Mouse (Mus musculus) 3134 (cell line): ENCODE measurements around the gene Vsx1.
A peak's percentile ranks its signal among the peaks of the same experiment; 100 is the strongest.

Experiments
- DNase-seq: peaks from one replicate; pipeline ENCODE4 v3.0.0-alpha.2; 2011; ENCODE audit warnings: low spot score; ENCODE audit not compliant: insufficient read length; ENCODE audit errors: extremely low read depth

The Vsx1 gene

DNA sequence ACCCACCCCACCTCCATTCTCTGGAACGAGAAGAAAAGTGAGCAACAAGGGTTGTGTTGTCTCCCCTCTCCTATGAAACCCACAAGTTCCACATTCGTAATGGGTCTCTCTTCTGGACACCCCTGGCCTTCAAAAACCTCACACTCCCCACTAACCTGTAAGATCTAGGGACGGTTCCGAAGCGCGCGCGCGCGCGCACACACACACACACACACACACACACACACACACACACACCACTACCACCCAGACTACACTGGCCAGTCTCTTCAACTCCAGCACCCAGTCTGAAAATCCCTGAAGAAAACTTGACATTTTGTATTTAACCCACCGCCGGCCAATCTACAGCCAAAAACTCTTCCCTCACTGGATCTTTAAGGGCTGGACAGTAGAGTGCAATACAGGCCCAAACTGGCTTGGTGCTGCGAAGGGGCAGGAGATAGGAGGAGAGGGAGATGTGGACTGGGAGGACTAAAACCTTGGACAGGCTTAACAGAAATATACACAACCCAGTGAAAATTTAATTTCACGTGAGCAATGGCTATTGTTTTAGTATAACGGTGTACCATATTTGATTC, at the start of gene Vsx1:
Gene Vsx1, minus strand, starts transcription at position 138 of the 578 bp plus-strand sequence.
- no peak for DNase-seq

DNA sequence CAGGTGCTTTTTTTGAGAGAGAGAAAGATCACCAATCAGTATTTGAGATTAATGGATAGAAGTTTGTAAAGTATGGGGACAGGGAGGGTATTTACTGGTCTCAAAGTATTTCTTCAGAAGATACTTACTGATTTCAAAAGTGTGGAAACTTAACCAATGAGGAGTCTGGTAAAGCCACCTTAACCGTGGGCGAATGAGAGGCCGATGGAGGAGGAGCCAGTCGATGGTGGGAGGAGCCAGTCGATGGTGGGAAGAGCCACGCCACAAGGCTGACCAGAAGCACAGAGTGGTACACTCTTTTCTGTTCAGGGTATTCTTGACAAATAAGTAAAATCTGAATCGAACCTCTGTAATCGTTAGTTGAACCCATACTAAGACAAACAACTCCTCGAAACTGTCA, 48.7 kb upstream of the Vsx1 start:
- DNase-seq, result peak; percentile 37

DNA sequence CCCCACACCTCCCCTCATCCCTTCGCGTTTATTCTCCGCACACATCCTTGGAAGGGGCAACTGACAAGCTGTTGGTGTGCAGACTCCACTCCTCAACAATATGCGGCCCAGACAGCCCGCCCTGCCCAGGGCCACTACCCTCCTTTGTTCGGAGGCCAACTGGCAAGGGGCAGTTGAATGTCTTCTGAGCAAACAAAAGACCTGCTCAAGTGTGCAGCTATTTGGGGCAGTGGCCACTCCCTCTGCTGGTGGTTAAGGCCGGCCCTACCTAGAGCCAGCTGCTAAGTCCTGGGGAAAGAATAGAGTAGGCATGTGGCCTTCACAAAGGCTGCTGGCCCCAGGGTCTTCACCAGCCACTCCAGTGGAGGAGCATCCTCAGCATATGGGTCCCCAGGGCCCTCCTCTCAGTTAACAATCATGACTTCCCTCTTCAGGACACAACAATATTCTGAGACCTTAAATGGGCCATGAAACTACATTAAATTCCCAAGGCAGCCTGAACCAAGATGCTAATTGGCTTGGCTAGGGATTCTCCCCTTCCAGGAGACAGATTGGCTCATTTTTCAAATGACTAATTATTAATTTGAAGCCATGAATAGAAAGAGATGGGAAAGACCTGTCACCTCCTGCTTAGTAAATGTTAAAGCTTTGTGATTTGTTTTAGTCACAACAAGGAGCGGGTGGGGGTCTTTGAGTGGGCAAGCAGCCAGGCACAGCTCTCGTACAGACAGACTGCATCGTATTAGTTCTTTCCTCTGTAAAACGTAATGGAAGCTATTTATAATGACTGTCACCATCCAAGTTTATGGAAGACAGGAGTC, 46.8 kb upstream of the Vsx1 start:
- DNase-seq, result no peak

DNA sequence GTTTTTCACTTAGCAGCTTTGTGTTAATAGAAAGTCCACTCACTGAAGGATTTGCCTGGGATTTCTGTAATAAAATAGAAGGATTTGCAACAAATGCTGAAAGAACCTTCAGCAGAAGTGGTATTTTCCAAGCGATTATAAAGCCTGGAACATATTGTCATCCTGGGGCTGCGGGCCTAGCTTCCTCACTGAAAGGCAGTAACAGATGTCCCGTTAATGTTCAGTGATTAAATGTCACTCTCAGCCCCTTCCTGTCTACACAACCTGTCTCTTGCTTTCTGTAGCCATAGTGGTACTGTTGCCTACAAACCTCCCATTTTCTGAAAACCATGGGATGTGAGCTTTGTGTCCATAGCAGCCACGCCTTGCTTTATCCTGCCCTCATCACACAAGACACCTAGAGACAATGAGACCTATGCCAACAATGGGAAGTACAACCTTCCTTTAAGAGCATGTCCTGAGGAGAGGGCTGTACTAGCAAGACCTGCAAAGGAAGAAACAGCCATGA, 23.1 kb upstream of the Vsx1 start:
- DNase-seq, result no peak

DNA sequence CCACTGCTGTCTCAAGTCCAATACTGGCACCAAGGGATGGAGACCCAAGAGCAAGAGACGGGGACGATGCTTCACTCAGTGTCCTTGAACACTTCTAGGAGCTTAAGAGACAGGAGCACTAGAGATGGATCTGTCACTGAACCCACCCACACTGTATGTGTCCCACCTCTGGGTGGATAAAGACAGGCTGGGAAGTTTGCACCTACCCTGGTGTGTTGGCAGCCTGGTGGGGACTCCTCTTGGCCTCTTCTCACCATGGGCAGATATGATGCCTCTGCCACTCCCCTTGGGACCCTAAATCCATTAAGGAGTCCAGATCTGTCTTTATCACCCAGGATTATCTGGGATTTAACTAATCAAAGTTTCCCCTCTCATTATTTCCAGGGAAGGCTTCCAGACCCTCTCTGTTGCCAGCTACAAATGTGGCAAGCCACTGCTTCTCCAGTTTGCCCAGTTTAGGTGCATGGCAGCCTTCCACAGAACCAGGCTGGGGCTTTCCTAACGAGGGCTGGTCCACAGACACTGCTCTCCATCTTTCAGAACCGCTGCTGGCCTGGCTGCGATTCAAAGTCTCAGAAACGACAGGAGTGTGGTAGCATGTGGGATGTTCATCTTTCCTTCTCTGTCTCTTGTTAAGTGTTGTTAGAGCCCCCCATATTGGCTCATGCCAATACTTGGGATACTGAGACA, 2.5 kb upstream of the Vsx1 start:
- DNase-seq, result no peak

DNA sequence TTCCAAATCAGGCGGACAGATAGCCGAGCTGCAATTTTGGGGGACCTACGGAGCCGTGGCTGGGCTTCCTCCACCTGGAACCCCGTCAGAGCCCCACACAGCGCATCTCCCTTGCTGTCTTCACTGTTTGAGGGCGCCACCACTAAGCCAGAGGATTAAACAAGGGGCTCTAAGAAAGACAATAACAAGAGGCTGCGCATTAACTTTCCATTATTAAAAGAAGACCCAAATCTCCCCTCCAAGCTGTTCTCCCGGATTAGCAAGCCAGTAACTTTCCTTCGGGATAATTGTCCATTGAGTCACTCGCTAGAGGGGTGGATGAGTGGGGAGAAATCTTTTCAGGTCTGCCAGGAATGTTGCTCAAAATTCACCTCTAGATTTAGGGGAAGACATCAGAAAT, 1.1 kb upstream of the Vsx1 start:
- DNase-seq, result no peak

DNA sequence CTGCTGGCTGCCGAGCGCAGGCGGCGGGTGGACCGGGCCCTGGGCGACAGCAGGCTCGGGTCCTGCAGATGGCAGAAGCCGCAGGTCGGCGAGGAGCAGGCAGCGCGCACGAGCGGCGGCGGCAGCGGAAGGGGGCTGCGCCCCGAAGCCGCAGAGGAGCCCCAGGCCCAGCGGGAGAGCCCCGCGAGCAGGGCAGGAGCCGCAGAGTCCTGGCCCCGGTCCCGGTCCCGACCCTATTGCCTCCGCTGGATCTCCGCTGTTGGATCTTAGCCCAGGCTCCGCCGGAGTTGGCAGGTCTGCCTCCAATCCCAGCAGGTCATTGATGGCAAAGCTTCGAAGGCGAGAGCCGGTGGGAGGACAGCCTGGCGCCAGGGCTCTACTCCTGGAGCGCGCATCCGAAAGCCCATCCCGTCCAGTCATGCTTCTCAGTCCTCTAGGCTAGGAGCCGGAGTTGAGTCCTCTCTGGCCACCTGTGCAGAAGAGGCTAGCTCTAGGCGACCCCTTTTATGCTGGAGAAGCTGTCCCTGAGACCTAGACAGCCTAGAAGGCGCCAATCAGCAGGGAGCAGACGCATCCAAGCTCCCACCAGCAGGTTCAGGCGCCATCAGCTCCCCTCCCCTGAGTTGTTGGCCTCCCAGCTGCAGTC, 496 bp downstream of the Vsx1 start:
- DNase-seq, result no peak

DNA sequence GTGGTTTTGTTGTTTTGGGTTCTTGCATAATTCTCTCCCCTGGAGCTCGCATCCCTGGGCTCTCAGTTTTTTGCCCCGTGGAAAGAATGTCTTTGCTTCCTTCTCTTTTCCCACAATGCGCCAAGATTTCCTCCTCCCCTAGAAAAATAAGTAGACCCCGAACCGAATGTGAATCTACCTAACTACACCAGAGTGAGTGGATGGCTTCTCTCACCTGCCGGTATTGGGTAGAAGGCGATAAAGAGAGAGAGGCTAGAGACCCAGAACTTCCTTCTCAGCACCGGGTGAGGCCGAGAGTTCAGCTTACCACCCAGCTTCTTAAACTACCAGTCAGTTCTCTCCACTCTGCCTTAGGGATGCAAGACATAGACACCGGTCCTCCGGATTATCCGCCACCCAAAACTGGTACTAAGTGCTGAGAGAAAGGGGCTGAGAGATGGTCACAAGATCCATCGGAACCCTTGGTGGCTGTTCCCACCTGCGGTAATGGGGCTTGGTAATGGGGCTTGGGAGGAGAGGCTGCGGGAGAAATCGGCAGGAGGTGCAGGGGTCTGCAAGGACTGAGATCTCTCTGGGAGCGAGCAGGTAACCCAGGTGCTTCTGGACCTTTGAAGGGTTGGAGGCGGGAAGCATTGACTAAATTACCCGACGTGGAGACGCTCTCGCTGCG, 1.2 kb downstream of the Vsx1 start:
- no peak for DNase-seq

DNA sequence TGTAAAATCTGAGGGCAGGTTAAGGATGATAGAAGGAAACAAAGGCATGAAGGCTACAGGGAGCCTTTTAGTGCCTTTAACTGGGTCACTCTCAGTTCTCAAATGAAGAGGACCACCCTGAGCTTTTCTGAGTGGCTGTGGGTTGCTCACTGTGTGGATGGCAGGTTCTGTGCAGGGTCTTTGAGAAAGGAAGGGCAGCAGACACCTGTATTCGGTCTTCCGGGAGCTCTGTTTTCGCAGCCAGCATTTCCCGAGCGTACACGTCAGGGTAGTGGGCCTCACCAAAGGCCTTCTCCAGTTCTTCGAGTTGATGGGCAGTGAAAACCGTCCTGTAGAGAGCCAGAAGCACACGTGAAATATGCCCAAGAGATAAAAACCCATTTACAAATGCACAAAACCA, 3.8 kb downstream of the Vsx1 start:
- no peak for DNase-seq

DNA sequence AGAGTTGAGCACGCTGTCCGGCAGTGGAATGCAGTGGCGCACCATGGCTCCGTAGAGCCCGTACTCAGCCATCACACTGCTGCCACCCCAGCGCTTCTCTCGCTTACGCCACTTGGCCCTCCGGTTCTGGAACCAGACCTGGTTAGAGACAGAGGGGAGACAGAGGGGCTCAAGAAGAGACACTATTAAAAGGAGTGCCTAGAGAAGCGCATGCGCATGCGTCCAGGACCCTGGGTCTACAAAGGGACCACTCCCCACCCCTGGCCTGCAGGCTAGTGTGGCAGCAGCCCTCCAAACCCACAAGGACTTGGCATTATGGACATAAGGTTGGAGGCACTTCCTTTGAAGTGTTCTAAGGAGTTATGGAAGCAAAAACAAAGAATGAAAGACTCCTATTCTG, 4.7 kb downstream of the Vsx1 start:
- DNase-seq, result no peak

DNA sequence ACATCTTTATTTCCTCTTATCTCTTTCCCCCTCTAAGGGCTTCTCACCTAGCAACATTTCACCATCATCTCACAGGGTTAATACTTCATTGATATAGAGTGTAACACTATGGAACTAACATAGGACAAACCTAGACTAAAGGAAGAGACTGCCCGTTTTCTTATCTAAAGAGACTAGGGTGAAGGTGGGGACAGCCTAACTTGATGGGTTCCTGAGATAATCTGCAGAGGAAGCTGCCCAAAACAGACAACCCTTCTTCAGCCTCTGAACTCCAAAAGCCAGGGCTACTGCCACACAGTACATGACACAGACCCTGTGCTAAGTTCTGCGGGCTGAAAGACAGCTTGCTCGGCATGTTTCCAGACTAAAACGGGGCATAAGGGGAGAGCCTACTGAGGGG, 7.6 kb downstream of the Vsx1 start:
- no peak for DNase-seq

DNA sequence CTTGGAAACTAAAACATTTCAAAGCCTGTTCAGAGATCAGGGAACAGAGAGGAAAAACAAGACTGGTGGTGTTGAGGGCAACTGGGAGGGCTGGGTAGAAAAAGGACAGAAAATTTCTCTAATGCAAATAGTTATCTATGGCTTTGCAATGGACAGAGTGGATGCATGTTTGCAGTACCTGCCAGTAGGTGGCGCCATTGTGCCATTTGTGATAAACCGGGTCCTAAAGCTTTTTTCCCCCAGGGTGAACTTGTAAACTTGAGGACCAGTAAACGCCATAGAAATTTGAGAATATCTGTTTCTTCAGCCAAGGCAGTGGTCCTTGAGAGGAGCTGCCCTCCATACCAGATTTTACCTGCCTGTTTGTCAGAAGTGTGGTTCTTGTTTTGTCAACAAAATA, 10.8 kb downstream of the Vsx1 start:
- peak; percentile 21 for DNase-seq

DNA sequence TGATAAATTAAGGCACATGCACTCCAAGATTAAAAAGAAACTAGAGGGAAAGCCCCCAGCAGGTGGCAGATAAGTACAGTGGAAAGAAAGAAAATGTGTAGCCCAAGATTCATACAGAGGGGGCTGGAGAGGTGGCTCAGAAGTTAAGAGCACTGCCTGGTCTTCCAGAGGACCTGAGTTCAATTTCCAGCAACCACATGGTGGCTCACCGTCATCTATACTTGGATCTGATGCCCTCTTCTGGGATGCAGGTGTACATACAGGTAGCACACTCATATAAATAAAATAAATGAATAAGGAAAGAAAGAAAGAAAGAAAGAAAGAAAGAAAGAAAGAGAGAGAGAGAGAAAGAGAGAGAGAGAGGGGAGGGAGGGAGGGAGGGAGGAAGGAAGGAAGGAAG, 13.6 kb downstream of the Vsx1 start:
- DNase-seq, result no peak

DNA sequence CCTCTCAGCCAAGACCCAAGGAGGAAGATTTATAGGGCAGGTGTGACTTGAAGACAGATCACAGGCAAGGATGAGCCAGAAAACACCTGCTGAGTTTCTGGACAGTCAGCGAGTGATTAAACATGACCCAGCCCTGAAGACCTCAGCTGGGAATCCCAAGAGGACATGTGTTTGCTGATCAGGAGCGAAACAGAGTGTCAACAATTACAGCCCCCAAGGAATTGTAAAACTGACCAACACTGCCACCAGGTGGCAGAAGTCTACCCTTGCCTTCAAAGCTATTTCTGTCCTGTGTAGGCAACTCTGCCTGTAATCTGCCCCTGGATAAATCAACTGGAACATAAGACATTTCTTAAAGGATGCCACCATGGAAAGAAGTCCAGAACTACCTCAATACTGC, 14.3 kb downstream of the Vsx1 start:
- DNase-seq, result no peak

DNA sequence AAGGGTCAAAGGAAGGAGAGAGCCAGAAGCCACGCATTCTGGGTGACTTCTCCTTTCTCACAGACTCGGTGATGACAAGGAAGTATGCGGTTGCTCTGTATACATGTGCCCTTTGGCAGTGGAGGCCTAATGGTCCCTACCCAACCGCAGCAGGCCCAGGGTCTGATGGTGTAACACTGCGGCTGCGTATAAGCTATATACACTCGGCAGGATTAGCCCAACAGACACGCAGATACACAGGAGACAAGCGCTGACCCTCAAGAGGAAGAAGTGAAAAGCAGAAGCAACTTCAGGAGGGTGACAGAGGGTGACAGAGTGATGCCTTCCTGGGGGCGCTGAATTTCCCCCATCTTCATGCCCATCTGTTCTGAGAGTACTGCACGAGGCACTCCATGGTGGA, 15.2 kb downstream of the Vsx1 start:
- DNase-seq, result no peak

DNA sequence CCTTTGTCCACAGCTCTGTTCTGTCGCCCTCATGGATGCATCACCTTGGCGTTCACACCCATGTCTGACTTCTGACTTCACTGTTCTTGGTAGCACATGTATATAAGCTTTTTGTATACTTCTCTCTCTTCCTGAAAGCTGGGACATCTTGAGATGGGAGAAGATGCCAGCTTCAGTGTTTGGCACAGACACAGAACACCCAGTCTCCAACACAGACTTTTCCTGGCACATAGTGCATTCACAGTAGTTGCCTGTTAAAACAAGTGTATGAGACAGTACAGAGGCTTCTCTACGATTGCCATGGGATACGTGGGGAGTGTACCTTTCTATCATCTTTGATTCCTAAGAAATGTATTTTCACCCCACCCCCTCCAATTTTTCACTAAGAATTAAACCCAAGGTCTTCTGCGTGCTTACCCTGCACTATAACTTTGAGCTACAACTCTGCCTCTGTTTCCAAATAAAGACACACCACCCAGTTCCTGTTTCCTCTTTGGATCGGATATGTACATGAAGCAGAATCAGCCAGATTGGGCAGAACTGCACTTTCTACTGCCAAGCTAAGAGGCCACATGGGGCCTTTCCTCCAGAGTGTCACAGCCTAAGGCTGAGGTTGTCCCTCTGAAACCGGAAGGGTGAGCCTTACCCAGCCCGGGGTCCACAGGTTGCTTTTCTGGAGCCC, 17.4 kb downstream of the Vsx1 start:
- no peak for DNase-seq

DNA sequence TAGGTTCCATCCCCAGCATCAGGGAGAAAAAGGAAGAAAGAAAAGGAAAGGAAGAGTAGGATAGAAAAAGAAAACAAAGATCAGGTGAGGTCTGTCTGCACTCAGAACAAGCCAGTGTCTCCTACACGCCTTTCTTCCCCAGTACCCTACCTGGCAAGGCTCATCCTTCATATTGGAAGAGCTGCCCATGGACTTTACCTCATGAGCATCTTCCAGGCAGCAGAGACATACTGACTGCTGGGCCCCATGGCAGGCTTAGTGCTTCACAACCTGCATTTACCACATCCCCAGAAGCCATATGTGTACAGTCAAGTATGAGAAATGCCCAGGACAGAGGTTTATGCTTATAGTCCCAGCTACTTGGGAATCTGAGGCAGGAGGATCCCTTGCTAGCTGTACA, 18.2 kb downstream of the Vsx1 start:
- no peak for DNase-seq

DNA sequence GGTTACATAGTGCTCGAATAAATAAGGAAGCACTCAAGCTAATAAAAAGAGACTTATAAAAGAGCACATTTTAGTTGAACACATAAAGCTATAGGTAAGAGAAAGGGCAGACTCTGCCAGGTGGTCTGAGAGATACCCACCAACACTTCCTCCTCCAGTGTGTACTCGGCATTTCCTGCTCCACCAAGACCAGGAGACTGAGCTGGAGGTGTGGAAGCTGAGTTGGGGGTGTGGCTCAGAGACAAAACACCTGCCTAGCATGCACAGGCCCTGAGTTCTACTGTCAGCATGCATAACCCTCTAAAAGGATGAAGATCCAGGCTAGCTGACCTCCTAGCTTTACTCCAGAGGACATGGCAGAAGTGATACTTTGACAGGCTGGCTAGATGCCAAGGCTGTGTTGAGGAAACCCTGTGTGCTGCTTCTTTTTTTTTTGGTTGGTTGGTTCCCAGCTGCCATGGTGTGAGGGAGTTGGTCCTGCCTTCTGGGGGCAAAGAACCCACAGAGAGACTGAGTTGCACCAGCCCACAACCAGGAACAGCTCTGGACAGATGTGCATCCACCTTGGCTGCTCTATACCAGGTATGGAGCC, 19.6 kb downstream of the Vsx1 start:
- DNase-seq, result no peak

DNA sequence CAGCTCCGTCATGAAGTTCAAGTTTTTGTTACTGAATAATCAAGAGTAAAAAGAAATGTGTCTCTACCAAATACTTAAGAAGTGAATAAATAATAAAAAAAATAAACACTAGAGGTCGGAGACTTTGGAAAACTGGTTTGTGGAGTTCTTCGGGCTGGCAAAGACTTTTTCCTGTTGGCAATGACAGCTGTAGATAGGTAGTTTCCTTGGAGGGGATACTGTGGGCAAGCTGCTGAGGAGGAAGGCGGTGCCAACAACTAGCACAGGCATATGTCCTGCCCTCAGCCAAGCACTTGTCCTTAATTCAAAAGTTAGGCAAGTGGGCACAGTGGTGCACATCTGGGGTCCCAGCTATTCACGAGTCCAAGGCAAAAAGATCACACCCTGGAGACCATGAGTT, 20.2 kb downstream of the Vsx1 start:
- no peak for DNase-seq
